Mouse (Mus musculus) heart, adult 2 months (tissue): ENCODE measurements at regions not wholly inside any gene's neighbourhood (a gene's known extent, or its start where the extent isn't known, plus 50 kb on each side); places are given as distances from the start of the nearest gene placed in this dataset.
A peak's percentile ranks its signal among the peaks of the same experiment; 100 is the strongest.

Source experiments
- DNase-seq, 2 experiments: peaks; one replicate each; pipeline ENCODE4 v3.0.0; 2021
- H3K27ac ChIP-seq: fragments of 200-600 bp; 2 replicates; pipeline ENCODE4 v1.8.1; 2022
- H3K27me3 ChIP-seq: fragments of 200-500 bp; 2 replicates; pipeline ENCODE4 v1.6.1; 2012; ENCODE audit warnings: mild to moderate bottlenecking, low read length, inconsistent platforms, mixed read lengths; ENCODE audit not compliant: control insufficient read depth, insufficient read depth
- H3K36me3 ChIP-seq: fragments of 200-500 bp; 2 replicates; pipeline ENCODE4 v1.6.1; 2012; ENCODE audit warnings: low read length, inconsistent platforms; ENCODE audit not compliant: control insufficient read depth, insufficient read depth
- H3K4me1 ChIP-seq: fragments of 200-500 bp; 2 replicates; pipeline ENCODE4 v1.6.1; 2011; ENCODE audit warnings: low read length; ENCODE audit not compliant: control insufficient read depth, insufficient read depth
- H3K4me3 ChIP-seq: fragments of 200-600 bp; 2 replicates; pipeline ENCODE4 v1.8.1; 2022
- H3K79me2 ChIP-seq: fragments of 200-500 bp; replicated peaks from 2 replicates; pipeline ENCODE4 v1.6.1; 2012; ENCODE audit warnings: mild to moderate bottlenecking, inconsistent platforms, low read length, moderate library complexity, mixed read lengths; ENCODE audit not compliant: control insufficient read depth, insufficient read depth
- H3K9ac ChIP-seq: fragments of 200-500 bp; 2 replicates; pipeline ENCODE4 v1.6.1; 2012; ENCODE audit warnings: low read depth, mild to moderate bottlenecking, control low read depth, inconsistent platforms, low read length, mixed read lengths
- CTCF ChIP-seq: fragments of 200-600 bp; IDR thresholded peaks from 2 replicates; pipeline ENCODE4 v1.8.1; 2022; ENCODE audit warnings: antibody characterized with exemption, mild to moderate bottlenecking, moderate library complexity
- EP300 ChIP-seq: fragments of 200-500 bp; IDR thresholded peaks from 2 replicates; pipeline ENCODE4 v1.6.1; 2011; ENCODE audit warnings: low read depth, low read length, control low read depth; ENCODE audit not compliant: insufficient read depth
- POLR2A ChIP-seq: fragments of 200-500 bp; IDR thresholded peaks from 2 replicates; pipeline ENCODE4 v1.6.1; 2011; ENCODE audit warnings: mild to moderate bottlenecking, low read depth, low read length, control low read depth; ENCODE audit not compliant: insufficient read depth
- WGBS: fragments of 180-500 bp; shearing (Covaris S2); methylation state at CpG from one replicate; pipeline ENCODE4 v1.1.7; 2018; 5-methylcytosine and 5-hydroxymethylcytosine counted together
- intact Hi-C: fragments of 180-260 bp; cut with DNase I; formaldehyde crosslinking; loops from one replicate; pipeline ENCODE4 v1.15.1; 2025

DNA sequence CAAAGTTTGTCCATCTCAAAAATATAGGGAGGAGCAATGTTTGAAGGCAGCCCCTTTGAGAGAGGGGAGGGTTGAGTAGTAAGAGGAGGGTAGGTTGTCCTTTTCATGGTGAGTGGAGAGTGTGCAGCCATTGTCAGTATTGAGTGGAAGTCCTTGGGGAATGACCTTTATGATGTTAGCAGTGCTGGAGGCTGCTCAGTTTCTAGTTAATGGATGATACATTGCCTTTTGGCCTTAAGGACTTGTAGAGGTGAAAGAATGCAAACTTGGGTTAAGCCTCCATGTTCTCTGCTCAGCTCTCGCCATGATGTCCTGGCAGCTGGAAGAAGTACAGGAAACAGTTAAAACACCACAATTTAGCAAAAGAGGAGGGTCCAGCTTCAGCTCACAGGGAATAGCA is 250.6 kb downstream of the Dmrt2 start:
- H3K79me2 ChIP-seq, result no peaks in the 10 kb centered on the region
- 83% methylated on average over 1 of the region's 1 CpGs for WGBS
- TF ChIP-seq POLR2A, result no peak
- no peak for TF ChIP-seq CTCF
- TF ChIP-seq EP300, result no peak
- no peaks in the 10 kb centered on the region for H3K27me3 ChIP-seq
- no peak for DNase-seq
- H3K4me3 ChIP-seq, result no peak overlapping the region
- no peak overlapping the region for H3K9ac ChIP-seq
- intact Hi-C loops, result no loop called here
- no peak overlapping the region for H3K27ac ChIP-seq
- no peaks in the 10 kb centered on the region for H3K4me1 ChIP-seq
- no peaks in the 10 kb centered on the region for H3K36me3 ChIP-seq

DNA sequence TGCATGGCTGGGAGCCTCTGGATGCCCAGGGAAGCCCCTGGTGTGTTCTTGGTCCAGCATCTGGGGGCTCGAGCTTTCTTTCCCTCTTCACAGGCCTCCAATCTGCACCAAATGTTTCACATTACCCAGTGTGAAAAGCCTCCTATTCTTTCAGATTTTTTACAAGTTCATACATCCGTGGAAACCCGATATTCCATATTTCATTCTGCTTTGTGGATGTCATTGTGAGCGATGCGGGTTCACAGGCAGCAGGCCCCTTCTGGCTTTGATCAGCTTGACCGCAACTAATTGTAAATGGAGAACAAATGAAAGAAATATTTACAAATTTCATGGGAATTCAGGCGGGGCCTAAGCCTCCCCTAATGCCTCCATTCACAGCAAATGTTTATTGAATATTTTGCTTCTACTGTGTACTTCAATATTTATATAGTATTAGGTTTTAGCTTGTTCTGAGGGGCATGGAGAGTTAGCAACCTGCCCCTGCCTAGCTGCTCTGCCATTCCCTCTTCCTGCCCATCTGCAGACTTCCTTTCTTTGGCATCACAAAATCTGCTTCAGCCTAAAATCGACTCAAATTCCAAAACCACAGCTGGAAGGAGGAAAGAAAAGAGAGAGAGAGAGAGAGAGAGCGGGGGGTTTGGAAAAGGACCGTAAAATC is 251.6 kb downstream of the Dmrt2 start:
- intact Hi-C loops, result no loop called here
- H3K27ac ChIP-seq, result no peak overlapping the region
- H3K79me2 ChIP-seq, result no peaks in the 10 kb centered on the region
- H3K9ac ChIP-seq, result no peak overlapping the region
- no peaks in the 10 kb centered on the region for H3K27me3 ChIP-seq
- no peaks in the 10 kb centered on the region for H3K36me3 ChIP-seq
- WGBS, result 77% methylated on average over 10 of the region's 10 CpGs
- H3K4me1 ChIP-seq, result no peaks in the 10 kb centered on the region
- no peak overlapping the region for H3K4me3 ChIP-seq
- no peak for TF ChIP-seq CTCF
- no peak for DNase-seq

DNA sequence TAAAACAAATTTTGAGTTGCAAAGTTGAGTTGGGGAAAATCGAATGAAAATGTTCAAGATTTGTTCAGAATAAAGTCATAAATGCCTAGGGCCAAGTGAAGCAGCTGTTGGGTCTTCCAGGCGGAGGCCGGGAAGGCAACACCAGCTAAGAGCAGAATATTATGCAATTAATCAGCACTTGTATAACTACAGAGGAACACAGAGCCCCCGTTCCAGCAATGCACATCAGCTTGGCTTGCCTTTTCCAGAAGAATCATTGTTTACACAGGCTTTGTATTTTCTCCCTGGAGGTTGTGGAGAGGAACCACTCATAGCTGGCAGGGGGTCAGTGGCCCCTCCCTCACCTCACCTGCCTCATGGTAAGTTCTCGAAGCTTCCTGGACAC is 252.2 kb downstream of the Dmrt2 start:
- TF ChIP-seq POLR2A, result no peak
- TF ChIP-seq CTCF, result no peak
- intact Hi-C loops, result no loop called here
- Histone ChIP-seq H3K4me3 (no peak overlapping the region), H3K9ac (no peak overlapping the region), H3K27ac (no peak overlapping the region), H3K36me3 (no peaks in the 10 kb centered on the region), H3K4me1 (no peaks in the 10 kb centered on the region), H3K79me2 (no peaks in the 10 kb centered on the region), H3K27me3 (no peaks in the 10 kb centered on the region)
- peak in 1 of 2 experiments; percentile 5 for DNase-seq
- 65% methylated on average over 5 of the region's 5 CpGs for WGBS

DNA sequence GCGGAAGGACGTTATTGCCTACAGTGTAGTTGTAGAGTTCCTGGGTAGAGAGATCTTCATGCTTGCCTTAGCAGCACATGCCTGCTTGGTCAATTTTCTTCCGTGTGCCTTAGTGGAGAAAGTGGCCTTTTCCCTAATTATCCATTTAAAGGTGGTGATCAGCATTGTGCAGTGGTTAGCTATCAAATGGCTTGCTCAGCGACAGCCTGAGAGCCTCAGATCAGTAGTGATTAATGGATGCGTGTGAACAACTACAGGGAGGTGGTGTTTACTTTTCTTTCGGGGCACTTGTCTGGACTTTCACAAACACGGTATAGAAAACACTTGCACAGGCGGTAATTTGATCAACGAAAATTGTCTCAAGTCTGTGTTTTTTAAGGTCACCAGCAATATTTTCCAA is 255.0 kb downstream of the Dmrt2 start:
- Histone ChIP-seq H3K4me3 (no peak overlapping the region), H3K27ac (no peak overlapping the region), H3K36me3 (no peaks in the 10 kb centered on the region), H3K4me1 (no peaks in the 10 kb centered on the region), H3K27me3 (no peaks in the 10 kb centered on the region), H3K79me2 (no peaks in the 10 kb centered on the region), H3K9ac (no peak overlapping the region)
- intact Hi-C loops, result no loop called here
- 66% methylated on average over 9 of the region's 9 CpGs for WGBS
- no peak for TF ChIP-seq EP300
- TF ChIP-seq POLR2A, result no peak
- TF ChIP-seq CTCF, result no peak
- no peak for DNase-seq

DNA sequence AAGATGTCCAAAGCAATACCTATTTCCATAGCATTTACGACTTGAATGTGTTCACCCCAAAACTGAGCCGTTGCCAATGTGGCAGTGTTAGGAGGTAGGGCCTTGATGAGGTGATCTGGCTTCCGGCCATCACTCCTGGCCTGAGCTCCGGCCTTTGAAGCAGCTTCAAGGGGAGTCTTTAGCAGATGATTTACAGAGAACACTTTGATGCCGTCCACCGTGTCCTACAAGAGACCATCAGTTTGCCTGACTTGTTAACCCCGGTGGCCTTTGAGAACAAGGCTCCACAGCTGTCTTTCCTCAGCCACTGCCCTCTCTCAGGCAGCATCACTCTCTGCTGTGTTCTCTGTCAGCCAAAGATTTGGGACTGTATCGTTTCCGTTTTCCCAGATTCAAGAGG is 265.1 kb downstream of the Dmrt2 start:
- no peaks in the 10 kb centered on the region for H3K36me3 ChIP-seq
- H3K4me3 ChIP-seq, result no peak overlapping the region
- H3K27me3 ChIP-seq, result no peaks in the 10 kb centered on the region
- 54% methylated on average over 9 of the region's 9 CpGs for WGBS
- no peak for TF ChIP-seq POLR2A
- TF ChIP-seq EP300, result no peak
- TF ChIP-seq CTCF, result no peak
- H3K4me1 ChIP-seq, result no peaks in the 10 kb centered on the region
- no peaks in the 10 kb centered on the region for H3K79me2 ChIP-seq
- no peak overlapping the region for H3K27ac ChIP-seq
- intact Hi-C loops, result no loop called here
- no peak overlapping the region for H3K9ac ChIP-seq
- DNase-seq, result no peak

DNA sequence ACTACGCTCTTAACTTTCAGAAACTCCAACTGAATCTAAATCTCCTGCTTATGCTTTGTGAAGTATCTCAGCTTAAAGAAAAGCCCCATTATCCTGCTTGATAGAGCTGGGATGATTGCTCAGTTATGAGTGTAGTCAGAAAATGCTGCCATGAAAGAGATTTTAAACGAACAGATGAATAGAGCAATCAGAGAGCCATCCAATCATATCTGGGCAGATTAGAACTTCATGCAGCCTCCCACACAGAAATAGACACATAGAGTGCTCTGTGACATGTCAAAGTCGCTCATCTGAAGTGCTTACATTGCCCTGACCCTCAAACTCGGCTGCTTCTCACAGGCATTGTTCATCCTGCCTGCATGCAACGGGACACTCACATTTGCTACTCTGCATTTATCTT is 299.0 kb downstream of the Dmrt2 start:
- intact Hi-C loops, result no loop called here
- no peak overlapping the region for H3K9ac ChIP-seq
- TF ChIP-seq EP300, result no peak
- no peak for TF ChIP-seq POLR2A
- WGBS, result 32% methylated on average over 5 of the region's 5 CpGs
- H3K4me1 ChIP-seq, result no peaks in the 10 kb centered on the region
- no peaks in the 10 kb centered on the region for H3K36me3 ChIP-seq
- no peak overlapping the region for H3K27ac ChIP-seq
- H3K4me3 ChIP-seq, result no peak overlapping the region
- H3K79me2 ChIP-seq, result no peaks in the 10 kb centered on the region
- H3K27me3 ChIP-seq, result no peaks in the 10 kb centered on the region
- no peak for DNase-seq
